Mouse (Mus musculus) myocyte (in vitro differentiated cells): ENCODE data around the gene Mdm2.

Experiments
- POLR2AphosphoS2 ChIP-seq: IDR thresholded peaks from one replicate; pipeline ENCODE4 v1.6.1; 2011; ENCODE audit warnings: low read depth, control low read depth; ENCODE audit not compliant: insufficient read length
- USF1 ChIP-seq: IDR thresholded peaks from one replicate; pipeline ENCODE4 v1.6.1; 2011; ENCODE audit warnings: low read depth, mild to moderate bottlenecking, control low read depth, moderate library complexity

DNA sequence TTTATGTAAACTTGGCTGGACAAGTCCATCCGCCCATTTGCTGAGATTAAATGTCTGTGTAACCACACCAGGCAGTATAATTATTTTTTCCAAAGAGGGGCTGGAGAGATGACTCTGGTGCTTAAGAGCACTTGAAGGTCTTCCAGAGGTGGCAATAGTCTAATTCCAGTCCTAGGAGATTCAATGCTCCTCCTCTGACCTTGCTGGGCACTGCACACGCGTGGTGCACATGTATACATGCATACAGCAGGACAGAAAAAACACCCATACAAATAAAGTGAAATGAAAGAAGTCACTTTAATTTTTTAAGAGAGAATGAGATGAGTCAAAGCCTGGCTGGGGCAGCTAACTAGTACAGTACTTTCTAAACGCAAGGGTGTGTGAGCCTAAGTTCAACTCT is 10.6 kb downstream of the Mdm2 start:
- TF ChIP-seq POLR2AphosphoS2 (no peak), USF1 (no peak)
